Mouse (Mus musculus): ENCODE data around the gene Slc16a10.

Slc16a10 gene

GRCm38 (mm10) chr10:40107995-40108394 lies 34.1 kb downstream of the Slc16a10 start:
- peak; percentile 29 for DNase-seq

DNA sequence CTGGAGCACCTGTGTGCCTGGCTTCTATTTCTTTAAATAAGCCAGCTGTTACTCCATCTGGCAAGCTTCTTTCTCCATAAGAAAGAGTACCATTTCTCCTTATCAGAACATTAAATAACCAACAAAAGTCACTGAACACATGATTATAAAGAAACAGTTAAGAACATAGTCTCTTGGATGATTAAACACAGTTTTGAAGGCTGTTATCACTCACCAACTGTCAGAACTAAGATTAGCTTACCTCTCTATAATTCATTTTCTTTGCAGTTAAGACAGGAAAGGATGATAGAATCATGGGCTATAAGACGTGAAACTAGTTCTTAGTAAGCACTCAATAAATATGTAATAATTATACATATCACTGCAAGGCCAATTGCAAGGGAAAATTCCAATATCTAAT lies 36.9 kb downstream of the Slc16a10 start:
- DNase-seq, result no peak

- peak; percentile 42 for DNase-seq
Measured at GRCm38 (mm10) chr10:40103790-40104189, 38.3 kb downstream of the Slc16a10 start.

DNA sequence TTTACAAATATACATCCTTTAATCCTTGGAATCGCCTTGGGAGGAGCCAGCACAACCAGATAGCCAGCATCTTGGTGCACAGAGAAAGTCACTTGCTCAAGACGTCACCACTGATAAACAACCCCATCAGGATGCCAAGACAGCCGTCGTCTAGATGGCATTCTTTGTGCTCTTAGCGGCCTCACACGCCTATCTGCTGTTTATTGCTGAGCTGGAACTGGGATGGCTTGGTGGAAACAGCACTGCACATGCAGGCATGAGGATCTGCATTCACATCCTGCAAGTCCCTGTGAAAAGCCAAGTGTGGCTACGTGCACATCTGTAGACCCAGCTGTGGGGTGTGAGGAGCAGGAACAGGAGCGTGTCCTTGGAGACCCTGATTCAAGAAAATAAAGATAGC lies 39.1 kb downstream of the Slc16a10 start:
- no peak for DNase-seq

- no peak for DNase-seq
Measured at GRCm38 (mm10) chr10:40102166-40102565, 39.9 kb downstream of the Slc16a10 start.

GRCm38 (mm10) chr10:40098441-40098840 lies 43.6 kb downstream of the Slc16a10 start:
- DNase-seq, result no peak

DNA sequence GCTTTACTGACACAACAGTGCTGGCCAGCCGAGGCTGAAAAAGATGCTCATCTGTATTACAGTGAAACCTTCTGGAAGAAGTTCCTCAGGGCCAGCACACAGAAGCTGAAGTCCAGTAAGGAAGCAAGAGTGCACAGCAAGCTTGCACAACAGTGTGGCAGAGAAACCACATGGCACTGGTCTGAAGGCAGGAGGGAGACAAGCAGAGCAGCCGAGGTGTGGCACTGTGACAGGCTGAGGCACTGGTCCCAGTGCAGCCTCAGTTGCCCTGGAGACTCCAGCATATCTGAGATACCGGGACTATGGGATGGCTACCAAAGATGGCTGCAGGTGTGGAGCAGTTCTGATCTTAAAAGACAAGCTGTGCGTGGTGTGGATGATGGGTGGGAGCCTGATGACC lies 44.5 kb downstream of the Slc16a10 start:
- no peak for DNase-seq

- no peak for DNase-seq
Measured at GRCm38 (mm10) chr10:40094752-40095151, 47.3 kb downstream of the Slc16a10 start.

DNA sequence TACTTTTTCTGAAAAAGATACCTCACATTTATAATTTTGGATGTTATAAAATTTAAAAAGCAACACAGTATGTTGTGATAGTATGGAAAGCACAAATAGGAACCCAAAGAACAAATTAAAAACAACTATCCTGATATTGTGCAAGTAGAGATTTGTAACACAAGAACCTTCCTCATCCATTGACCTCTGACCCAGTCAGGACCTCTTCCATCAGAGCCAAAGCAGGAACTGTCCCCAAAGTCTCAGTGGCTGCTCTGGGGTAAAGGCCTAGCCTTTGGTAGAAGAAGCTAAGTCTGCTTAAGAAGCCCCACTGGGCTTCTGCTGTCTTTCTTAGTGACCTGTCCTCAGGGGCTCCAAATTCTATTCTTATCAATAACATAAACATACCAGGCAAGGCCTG lies 48.5 kb downstream of the Slc16a10 start:
- DNase-seq, result no peak

- DNase-seq, result no peak
Measured at GRCm38 (mm10) chr10:40091455-40091854, 50.6 kb downstream of the Slc16a10 start.

GRCm38 (mm10) chr10:40090504-40091428 lies 51.3 kb downstream of the Slc16a10 start:
- no peak for DNase-seq

DNA sequence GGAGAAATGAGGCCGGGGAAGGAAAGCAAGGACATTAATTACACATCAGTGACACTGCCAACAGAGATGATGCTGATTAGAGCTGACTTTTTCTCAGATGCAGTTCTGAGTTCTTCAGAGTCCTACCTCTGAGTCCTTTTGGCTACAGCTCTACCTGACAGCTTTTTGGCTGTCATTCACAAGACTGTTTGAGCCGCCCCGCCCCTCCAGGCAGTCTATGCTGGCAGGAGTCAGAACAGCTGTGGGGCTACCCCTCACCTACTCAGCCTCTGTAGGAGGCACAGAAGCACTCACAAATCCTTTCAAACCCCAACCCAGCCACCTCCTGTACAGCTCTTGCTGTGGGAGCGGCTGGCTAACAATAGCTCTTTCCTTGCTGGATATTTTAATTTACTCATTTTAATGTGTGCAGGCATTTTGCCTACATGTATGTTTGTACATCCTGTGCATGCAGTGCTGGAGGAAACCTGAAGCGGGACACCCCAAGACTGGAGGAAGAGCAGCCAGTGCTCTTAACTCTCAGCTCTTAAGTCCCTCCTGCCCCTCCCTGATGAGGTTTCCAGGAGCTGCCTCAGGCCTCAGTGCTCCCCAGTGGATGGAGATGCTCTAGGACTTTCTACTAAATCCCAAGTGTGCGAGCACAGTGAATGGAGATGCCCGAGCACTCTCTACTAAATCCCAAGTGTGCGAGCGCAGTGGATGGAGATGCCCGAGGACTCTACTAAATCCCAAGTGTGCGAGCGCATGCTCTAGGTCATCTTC lies 57.5 kb downstream of the Slc16a10 start:
- DNase-seq, result no peak

GRCm38 (mm10) chr10:40083556-40083955 lies 58.5 kb downstream of the Slc16a10 start:
- DNase-seq, result no peak

GRCm38 (mm10) chr10:40082668-40083067 lies 59.4 kb downstream of the Slc16a10 start:
- no peak for DNase-seq

GRCm38 (mm10) chr10:40080533-40080932 lies 61.5 kb downstream of the Slc16a10 start:
- DNase-seq, result no peak

- DNase-seq, result no peak
Measured at GRCm38 (mm10) chr10:40079256-40079655, 62.8 kb downstream of the Slc16a10 start.

- DNase-seq, result no peak
Measured at GRCm38 (mm10) chr10:40077960-40078353, 64.1 kb downstream of the Slc16a10 start.

GRCm38 (mm10) chr10:40077346-40077959 lies 64.6 kb downstream of the Slc16a10 start:
- no peak for DNase-seq

GRCm38 (mm10) chr10:40073608-40074007 lies 68.5 kb downstream of the Slc16a10 start:
- DNase-seq, result no peak

GRCm38 (mm10) chr10:40070684-40071083 lies 71.4 kb downstream of the Slc16a10 start:
- no peak for DNase-seq

GRCm38 (mm10) chr10:40069270-40069669 lies 72.8 kb downstream of the Slc16a10 start:
- DNase-seq, result no peak

- no peak for DNase-seq
Measured at GRCm38 (mm10) chr10:40068595-40068994, 73.5 kb downstream of the Slc16a10 start.

DNA sequence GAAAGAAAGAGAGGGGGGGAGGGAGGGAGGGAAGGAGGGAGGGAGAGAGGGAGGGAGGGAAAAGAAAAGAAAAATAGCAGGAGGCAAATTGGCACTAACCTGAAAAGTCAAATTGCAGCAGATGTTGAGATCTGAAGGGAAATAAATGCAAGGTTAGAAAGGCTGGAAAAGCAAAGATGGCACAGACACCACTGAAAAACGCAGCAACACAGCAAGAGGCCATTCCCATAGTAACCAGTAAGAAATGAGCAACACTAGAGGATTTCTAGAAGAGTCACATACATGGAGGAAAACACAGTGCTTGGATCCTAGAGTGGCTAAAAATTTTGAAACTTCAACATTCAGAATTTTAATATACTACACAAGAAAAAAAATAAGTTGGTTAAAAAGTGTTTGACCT lies 74.5 kb downstream of the Slc16a10 start:
- DNase-seq, result no peak

- no peak for DNase-seq
Measured at GRCm38 (mm10) chr10:40067071-40067470, 75.0 kb downstream of the Slc16a10 start.

Data from cerebellum, adult 11 months (tissue).